Mouse (Mus musculus) heart, embryonic 11.5 days (tissue): ENCODE data around the gene Zbtb39. TPM values are rescaled to one million over a fixed set of nuclear protein-coding genes. Genes with fewer than 3 reads are reported as not detected.
"Not testable (repeated sequence)": the region's sequence is repeated elsewhere in the genome, so short reads cannot be mapped to it uniquely, and the experiment has no call there.

Source experiments
- ATAC-seq: fragments of 200-750 bp; cut with Nextera tagmentation; replicated peaks from 2 replicates; pipeline ENCODE4 v1.8.0; 2017; ENCODE audit warnings: moderate library complexity; ENCODE audit not compliant: insufficient number of reproducible peaks, low FRiP score, low TSS enrichment
- H3K27ac ChIP-seq: fragments of 300-500 bp; sonication (generic); 2 replicates; pipeline ENCODE4 v1.5.1; 2014; ENCODE audit warnings: mild to moderate bottlenecking, low read depth, low read length
- H3K27me3 ChIP-seq: fragments of 300-500 bp; sonication (generic); 2 replicates; pipeline ENCODE4 v1.6.1; 2014; ENCODE audit warnings: mild to moderate bottlenecking, low read length, mixed read lengths; ENCODE audit not compliant: control insufficient read depth, insufficient read depth
- H3K36me3 ChIP-seq: fragments of 300-500 bp; sonication (generic); 2 replicates; pipeline ENCODE4 v1.6.1; 2014; ENCODE audit warnings: mild to moderate bottlenecking, low read length, moderate library complexity, mixed read lengths; ENCODE audit not compliant: control insufficient read depth, insufficient read depth
- H3K4me1 ChIP-seq: fragments of 300-500 bp; sonication (generic); 2 replicates; pipeline ENCODE4 v1.6.1; 2014; ENCODE audit warnings: low read length; ENCODE audit not compliant: control insufficient read depth, insufficient read depth
- H3K4me2 ChIP-seq: fragments of 300-500 bp; sonication (generic); 2 replicates; pipeline ENCODE4 v1.6.1; 2014; ENCODE audit warnings: mild to moderate bottlenecking, moderate library complexity
- H3K4me3 ChIP-seq: fragments of 300-500 bp; sonication (generic); 2 replicates; pipeline ENCODE4 v1.5.1; 2014; ENCODE audit warnings: low read depth, low read length
- H3K9ac ChIP-seq: fragments of 300-500 bp; sonication (generic); 2 replicates; pipeline ENCODE4 v1.6.1; 2014; ENCODE audit warnings: mild to moderate bottlenecking, low read depth, low read length, moderate library complexity
- H3K9me3 ChIP-seq: fragments of 300-500 bp; sonication (generic); replicated peaks from 2 replicates; pipeline ENCODE4 v1.6.1; 2016; ENCODE audit warnings: low read length; ENCODE audit not compliant: control insufficient read depth
- WGBS: fragments of 180-500 bp; shearing (Covaris S2); extraction: QIAGEN DNeasy Blood & Tissue Kit; methylation state at CpG from one replicate; pipeline ENCODE4 v1.1.7; 2014; ENCODE audit not compliant: insufficient replicate concordance; 5-methylcytosine and 5-hydroxymethylcytosine counted together
- polyA plus RNA-seq: library from polyadenylated mRNA; unstranded; fragments of >200 nt; fragmentation: Nextera tagmentation; extraction: Ambion mirVana; gene quantifications from 2 replicates; pipeline ENCODE4 v1.2.1, GENCODE M21; 2014

Zbtb39 gene
- polyA plus RNA-seq, 1 experiment from 2014 or later: 4.2 TPM

DNA sequence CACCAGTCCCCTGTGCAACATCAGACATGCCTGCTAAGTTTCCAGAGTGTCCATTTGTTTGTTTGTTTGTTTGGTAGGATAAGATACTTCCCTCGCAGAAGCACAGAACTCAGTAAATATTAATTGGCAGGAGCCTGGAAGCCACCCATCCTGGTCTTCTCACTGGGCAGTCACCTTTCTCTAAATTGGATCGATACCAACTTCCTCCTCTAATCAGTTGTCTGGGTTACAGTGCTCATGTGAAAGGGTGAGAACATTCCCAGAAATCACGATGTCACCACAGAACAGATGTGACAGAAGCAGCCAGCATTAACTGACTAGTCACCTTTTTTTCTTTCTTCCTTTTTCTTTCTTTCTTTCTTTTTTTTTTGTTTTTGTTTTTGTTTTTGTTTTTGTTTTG is 15.9 kb downstream of the Zbtb39 start:
- no peak overlapping the region for H3K4me3 ChIP-seq
- no peak overlapping the region for H3K4me2 ChIP-seq
- WGBS: 49% methylated on average over 3 of the region's 3 CpGs
- 0 out of 2 replicates have a peak, but pooled peaks cover 3% of the 10 kb centered on the region for H3K4me1 ChIP-seq
- H3K36me3 ChIP-seq: no peaks in the 10 kb centered on the region
- no peak for ATAC-seq
- H3K9me3 ChIP-seq: no peaks in the 10 kb centered on the region
- peak overlapping the region; percentile 59; the same call in 1 of the 2 replicates for H3K27ac ChIP-seq
- H3K27me3 ChIP-seq: no peaks in the 10 kb centered on the region
- no peak overlapping the region for H3K9ac ChIP-seq

DNA sequence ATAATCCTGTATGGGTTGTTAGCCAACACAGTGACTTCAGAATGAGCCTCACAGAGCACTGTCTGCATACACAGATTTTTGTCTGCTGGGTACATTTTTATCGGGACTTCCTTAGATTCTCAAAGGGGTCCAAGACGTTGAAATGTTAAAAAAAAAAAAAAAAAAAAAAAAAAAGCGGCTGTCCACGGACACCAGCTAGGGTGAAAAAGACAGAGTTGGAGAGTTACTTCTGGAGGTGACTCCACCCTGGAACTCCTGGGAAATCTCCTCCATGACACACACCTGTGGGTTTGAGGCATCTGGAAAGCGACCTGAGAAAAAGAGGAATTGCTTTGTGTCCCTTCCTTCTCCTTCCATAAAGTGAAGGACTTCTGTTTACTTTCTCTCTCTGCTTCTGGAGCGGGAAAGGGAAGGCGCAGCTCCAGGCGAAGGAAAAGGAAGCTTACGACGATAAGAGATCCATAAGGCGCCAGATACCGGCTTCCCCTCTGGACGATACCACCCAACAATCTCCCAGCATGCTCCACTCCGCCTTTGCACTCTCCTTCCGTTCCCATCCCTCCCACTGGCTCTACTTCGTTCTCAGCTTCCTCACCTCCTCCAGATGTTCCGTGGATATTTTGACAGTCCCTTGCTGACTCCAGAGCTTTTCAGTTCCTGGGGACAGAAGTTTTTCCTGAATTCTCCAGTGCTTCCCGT is 16.6 kb downstream of the Zbtb39 start:
- Histone ChIP-seq H3K4me3 (peak overlapping the region; percentile 17; the same call in 1 of the 2 replicates), H3K9ac (peak overlapping the region; percentile 56), H3K36me3 (no peaks in the 10 kb centered on the region), H3K27me3 (no peaks in the 10 kb centered on the region), H3K4me2 (peak overlapping the region; percentile 57), H3K9me3 (no peaks in the 10 kb centered on the region), H3K4me1 (0 out of 2 replicates have a peak, but pooled peaks cover 3% of the 10 kb centered on the region), H3K27ac (peak overlapping the region; percentile 70)
- WGBS: 29% methylated on average over 18 of the region's 18 CpGs
- ATAC-seq: 0 out of 2 replicates have a peak, but pooled peaks have one; percentile 20

DNA sequence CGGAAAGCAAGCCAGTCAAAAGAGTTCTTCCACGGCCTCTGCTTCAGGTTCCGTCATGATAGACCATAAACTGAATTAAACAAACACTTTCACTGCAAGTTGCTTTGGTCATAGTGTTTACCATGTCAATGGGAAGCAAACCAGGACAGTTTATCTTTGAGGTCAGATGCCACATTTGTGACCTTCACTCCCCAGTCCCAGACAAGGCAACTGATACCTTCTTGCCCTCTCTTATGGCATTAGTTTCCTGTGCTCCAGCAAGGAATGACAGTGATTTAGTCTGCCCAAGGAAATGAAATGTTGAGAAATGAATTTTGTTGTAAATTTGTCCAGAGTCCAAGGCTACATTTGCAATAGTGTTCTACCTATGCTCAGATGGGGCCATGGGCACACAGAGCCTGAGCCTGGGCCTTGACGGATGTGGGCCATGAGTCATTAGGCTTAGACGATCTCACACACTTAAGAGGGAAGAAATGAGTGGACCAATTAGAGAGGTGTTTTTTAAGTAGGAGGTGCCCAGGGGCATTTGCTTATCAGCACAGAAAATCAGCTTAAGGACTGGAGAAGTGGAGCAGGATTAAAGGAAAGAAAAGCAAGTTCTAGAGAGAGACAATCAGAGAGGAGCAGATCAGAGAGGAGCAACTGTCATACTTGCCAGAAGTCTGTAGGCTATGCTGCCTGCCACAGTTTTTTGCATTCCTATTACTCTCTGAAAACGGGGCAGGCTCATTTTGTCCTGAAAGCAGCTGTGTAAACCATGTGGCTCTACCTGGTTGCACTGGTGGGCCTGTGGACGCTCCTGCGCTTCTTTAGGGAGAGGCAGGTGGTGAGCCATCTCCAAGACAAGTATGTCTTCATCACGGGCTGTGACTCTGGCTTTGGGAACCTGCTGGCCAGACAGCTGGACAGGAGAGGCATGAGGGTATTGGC is 20.1 kb downstream of the Zbtb39 start, which contains the start of the genes Rdh1 and Rdh16f1:
Rdh1 (plus strand) TSS at position 541 of the 930 bp plus-strand sequence.
Rdh16f1 (plus strand) TSS at position 607 of the 930 bp plus-strand sequence.
- WGBS: 55% methylated on average over 9 of the region's 9 CpGs
- Histone ChIP-seq H3K27me3 (no peaks in the 10 kb centered on the region), H3K9ac (no peak within 1 kb of the TSS), H3K4me3 (no peak within 1 kb of the TSS), H3K4me1 (0 out of 2 replicates have a peak, but pooled peaks cover 3% of the 10 kb centered on the region), H3K27ac (no peak within 1 kb of the TSS), H3K4me2 (no peak within 1 kb of the TSS), H3K9me3 (no peaks in the 10 kb centered on the region), H3K36me3 (no peaks in the 10 kb centered on the region)
- ATAC-seq: no peak

DNA sequence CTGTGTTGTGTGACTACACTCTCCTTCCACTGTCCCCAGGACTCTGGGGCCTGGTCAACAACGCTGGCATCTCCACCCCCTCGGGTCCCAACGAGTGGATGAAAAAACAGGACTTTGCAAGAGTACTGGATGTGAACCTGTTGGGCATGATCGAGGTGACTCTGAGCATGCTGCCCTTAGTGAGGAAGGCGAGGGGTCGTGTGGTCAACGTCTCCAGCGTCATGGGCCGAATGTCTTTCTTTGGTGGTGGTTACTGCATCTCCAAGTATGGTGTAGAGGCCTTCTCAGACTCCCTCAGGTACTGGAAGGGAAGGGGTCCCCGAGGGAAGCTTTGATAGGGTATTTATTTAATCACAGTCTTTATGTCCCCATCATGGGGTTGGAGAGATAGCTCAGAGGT is 23.6 kb downstream of the Zbtb39 start:
- 85% methylated on average over 10 of the region's 10 CpGs for WGBS
- not testable (repeated sequence) for ATAC-seq, H3K9ac ChIP-seq

DNA sequence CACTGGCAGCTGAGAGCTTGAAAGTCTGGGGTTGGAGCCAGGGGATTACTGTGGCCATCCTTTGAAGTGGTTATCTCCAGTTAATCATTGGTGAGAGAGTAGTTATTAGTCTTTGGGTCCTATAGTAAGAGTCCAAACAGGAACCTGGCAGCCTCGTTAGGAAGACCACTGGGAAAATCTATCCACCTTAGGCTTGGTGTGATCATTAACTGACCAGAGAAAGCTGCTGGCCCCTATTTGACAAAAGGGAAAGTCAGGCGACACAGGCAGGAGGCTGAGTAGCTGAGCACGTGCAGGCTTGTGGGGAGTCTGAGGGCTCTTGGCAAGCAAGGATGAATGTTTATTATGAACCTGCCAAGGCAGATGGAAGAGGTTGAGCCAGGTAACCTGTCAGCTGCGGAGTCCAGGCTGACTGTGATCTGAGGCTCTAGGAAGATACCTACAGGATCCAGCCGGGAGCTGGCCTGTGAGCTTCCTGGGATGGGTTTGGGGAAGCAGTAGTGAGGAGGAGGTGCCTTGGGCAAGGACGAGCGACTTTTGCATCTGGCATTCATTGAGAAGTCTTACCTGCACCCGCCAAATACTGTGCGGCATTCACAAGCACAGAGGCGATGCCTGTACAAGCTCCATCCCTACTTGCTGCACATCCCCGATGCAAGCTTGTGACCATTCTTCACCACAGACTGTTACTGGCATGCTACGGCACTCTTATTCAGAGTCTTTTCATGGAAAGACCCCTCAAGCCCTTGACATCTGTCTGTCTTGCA is 24.8 kb downstream of the Zbtb39 start:
- Histone ChIP-seq H3K4me1 (no peaks in the 10 kb centered on the region), H3K9ac (no peak overlapping the region), H3K36me3 (no peaks in the 10 kb centered on the region), H3K9me3 (no peaks in the 10 kb centered on the region), H3K4me3 (no peak overlapping the region), H3K4me2 (no peak overlapping the region), H3K27me3 (no peaks in the 10 kb centered on the region), H3K27ac (no peak overlapping the region)
- no peak for ATAC-seq
- 63% methylated on average over 12 of the region's 12 CpGs for WGBS

More for the DNA sequence above, 23.6 kb downstream of the Zbtb39 start:
- H3K9me3 ChIP-seq, H3K27ac ChIP-seq, H3K4me2 ChIP-seq, H3K27me3 ChIP-seq, H3K4me1 ChIP-seq, H3K4me3 ChIP-seq, H3K36me3 ChIP-seq: not testable (repeated sequence)

DNA sequence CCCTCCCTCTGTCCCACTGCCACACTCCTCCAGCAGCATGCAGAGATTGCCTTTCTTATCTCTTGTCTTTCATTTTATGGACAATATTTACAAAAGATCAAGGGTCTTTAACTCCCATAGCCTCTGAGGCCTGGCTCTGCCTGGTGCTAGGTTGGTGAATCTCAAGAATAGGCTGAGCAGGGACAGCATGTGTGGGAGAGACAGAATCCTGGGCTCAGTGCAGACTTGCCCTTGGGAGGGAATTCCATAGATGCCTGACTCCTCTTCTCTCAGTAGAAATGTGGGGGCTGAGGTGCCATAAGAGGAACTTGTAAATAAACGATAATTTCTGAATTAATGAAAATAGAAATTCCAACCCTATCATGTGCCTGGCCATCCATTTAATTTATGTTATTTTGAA is 27.2 kb downstream of the Zbtb39 start:
- no peak overlapping the region for H3K4me2 ChIP-seq
- H3K36me3 ChIP-seq: no peaks in the 10 kb centered on the region
- H3K27me3 ChIP-seq: no peaks in the 10 kb centered on the region
- H3K27ac ChIP-seq: no peak overlapping the region
- no peaks in the 10 kb centered on the region for H3K4me1 ChIP-seq
- H3K9me3 ChIP-seq: no peaks in the 10 kb centered on the region
- no peak overlapping the region for H3K4me3 ChIP-seq
- ATAC-seq: no peak
- 59% methylated on average over 1 of the region's 1 CpGs for WGBS
- H3K9ac ChIP-seq: no peak overlapping the region

DNA sequence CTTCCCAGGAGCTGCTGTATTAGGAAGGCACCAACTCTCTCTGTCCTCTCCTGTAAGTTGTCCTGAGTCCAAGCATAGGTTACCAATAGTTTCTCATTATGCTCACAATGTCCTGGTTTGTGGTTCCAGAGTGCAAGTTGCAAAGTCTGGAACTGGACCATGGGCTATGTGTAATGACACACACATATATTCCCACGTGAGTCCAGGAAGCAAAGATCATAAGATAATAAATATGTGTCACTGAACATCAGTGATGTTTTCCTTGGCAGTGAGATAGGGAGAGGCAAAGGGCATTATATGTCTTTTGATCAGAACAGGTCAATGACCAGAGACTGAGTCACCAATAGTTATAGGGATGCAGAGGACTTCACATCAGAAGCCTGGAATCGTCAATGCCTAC is 36.7 kb downstream of the Zbtb39 start, which contains the start of gene Rdh9:
Rdh9 (plus strand) TSS at position 376 of the 400 bp plus-strand sequence.
- no peaks in the 10 kb centered on the region for H3K9me3 ChIP-seq
- no peak within 1 kb of the TSS for H3K4me2 ChIP-seq
- H3K27ac ChIP-seq: no peak within 1 kb of the TSS
- no peaks in the 10 kb centered on the region for H3K27me3 ChIP-seq
- WGBS: 70% methylated on average over 2 of the region's 2 CpGs
- H3K9ac ChIP-seq: no peak within 1 kb of the TSS
- H3K4me3 ChIP-seq: no peak within 1 kb of the TSS
- no peaks in the 10 kb centered on the region for H3K36me3 ChIP-seq
- H3K4me1 ChIP-seq: no peaks in the 10 kb centered on the region
- no peak for ATAC-seq

DNA sequence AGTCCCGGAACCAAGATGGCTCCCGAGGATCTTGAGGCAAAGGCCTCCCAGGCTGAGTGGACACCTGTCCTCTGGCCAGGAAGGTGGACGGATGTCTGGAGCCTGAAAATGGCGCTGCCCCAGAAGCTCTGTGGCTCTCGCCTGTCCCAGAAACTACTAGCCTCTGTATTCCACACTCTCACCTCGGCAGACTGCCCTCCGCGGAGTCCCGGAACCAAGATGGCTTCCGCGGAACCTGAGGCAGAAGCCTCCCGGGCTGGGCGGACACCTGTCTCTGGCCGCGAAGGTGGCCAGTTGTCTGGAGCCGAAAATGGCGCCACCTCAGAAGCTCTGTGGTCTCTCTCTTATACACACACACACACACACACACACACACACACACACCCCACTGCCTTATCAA is 43.0 kb downstream of the Zbtb39 start:
- H3K9ac ChIP-seq, H3K9me3 ChIP-seq, H3K4me2 ChIP-seq, H3K36me3 ChIP-seq, H3K4me1 ChIP-seq, H3K4me3 ChIP-seq, ATAC-seq, H3K27me3 ChIP-seq, H3K27ac ChIP-seq: not testable (repeated sequence)
- WGBS: 89% methylated on average over 17 of the region's 17 CpGs
